Mouse (Mus musculus) adipocyte (in vitro differentiated cells): Measurements from ENCODE around the gene 4930590J08Rik.

Experiments used
- DNase-seq: peaks from one replicate; pipeline ENCODE4 v3.0.0-alpha.2; 2016; ENCODE audit warnings: low spot score

Gene 4930590J08Rik

GRCm38 (mm10) chr6:91965060-91965459, 62.5 kb downstream of the 4930590J08Rik start:
- DNase-seq: no peak

GRCm38 (mm10) chr6:91966006-91966405, 63.4 kb downstream of the 4930590J08Rik start:
- no peak for DNase-seq

GRCm38 (mm10) chr6:91972201-91972646, 69.6 kb downstream of the 4930590J08Rik start:
- DNase-seq: no peak

GRCm38 (mm10) chr6:91973972-91974371, 71.4 kb downstream of the 4930590J08Rik start:
- DNase-seq: no peak

GRCm38 (mm10) chr6:91978371-91979300, 76.0 kb downstream of the 4930590J08Rik start, which contains the start of gene Fgd5:
Gene Fgd5 (plus strand): TSS chr6:91978878.
- DNase-seq: no peak

- DNase-seq: no peak
Observed at GRCm38 (mm10) chr6:91979301-91979996, 76.8 kb downstream of the 4930590J08Rik start.

- DNase-seq: no peak
Observed at GRCm38 (mm10) chr6:91980011-91980410, 77.4 kb downstream of the 4930590J08Rik start.

- no peak for DNase-seq
Observed at GRCm38 (mm10) chr6:91990101-91990500, 87.5 kb downstream of the 4930590J08Rik start.

GRCm38 (mm10) chr6:91992823-91993222, 90.2 kb downstream of the 4930590J08Rik start:
- no peak for DNase-seq

- DNase-seq: no peak
Observed at GRCm38 (mm10) chr6:91993795-91994505, 91.3 kb downstream of the 4930590J08Rik start.

GRCm38 (mm10) chr6:91996072-91996471, 93.5 kb downstream of the 4930590J08Rik start:
- no peak for DNase-seq
